Mouse (Mus musculus) kidney, postnatal 4 days (tissue): ENCODE data around the gene Larp6.

Source experiments
- DNase-seq, 2 experiments: peaks; one replicate each; pipeline ENCODE4 v3.0.0; 2021; ENCODE audit warnings: mixed read lengths in 2 of 2

Larp6 gene

GRCm38 (mm10) chr9:60712771-60713541, at the start of gene Larp6:
TSS of gene Larp6 (plus strand) at chr9:60712989.
- peak; percentile 68 to 76 for DNase-seq

- DNase-seq, result no peak
Measured at GRCm38 (mm10) chr9:60664385-60664784, 48.4 kb upstream of the Larp6 start.

GRCm38 (mm10) chr9:60664866-60665265, 47.9 kb upstream of the Larp6 start:
- DNase-seq, result no peak

DNA sequence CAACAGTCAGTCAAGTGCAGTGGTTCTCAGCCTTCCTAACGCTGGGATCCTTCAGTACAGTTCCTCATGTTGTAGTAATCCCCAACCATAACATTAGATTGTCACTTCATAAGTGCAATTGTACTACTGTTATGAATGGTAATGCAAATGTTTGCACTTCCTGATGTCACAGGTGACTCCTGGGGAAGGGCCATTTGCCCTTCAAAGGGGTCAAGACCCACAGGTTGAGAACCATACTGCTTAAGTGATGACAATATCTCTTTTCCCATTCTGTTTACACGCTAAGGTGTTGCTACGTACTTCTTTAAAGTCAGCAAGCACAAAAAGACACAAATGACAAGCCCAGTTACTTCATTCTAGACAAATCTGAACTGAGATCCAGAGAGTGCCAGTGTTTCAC, 47.3 kb upstream of the Larp6 start:
- DNase-seq, result no peak

DNA sequence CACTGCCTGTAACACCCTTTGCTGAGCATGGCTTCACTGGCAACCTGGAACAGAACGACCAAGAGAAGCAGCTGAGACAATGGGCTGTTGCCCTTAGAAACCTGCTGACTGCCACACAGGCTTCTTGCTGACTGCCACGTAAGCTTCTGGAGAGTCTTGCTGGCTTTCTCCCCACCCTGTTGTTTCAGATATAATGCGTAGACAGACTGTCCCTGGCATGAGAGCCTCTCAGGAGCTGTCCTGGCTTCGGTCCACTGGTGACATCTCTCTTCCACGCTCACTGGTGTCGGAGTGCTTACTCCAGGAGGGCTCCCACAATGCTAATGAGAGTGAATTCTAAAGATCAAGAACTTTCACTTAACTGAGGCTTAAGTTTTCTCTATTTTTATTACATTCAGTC, 43.9 kb upstream of the Larp6 start:
- no peak for DNase-seq

GRCm38 (mm10) chr9:60672568-60672967, 40.2 kb upstream of the Larp6 start:
- DNase-seq, result no peak

DNA sequence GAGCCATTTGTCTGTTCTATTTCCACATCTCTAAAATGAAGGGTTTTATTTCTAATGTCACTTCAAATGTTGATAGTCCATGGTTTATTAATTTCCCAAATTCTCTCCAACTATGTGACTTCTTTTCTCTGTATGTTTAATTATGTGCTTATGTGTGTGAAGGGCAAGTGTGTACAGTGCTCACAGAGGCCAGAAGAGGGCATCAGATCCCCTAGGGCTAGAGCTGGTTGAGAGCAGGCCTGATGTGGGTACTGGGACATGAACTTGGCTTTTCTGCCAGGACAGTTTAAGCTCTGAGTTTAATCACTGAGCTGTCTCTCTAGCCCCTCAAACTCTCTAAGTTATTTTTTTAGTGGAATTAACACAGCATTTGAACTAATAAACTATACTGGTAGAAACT, 38.0 kb upstream of the Larp6 start:
- DNase-seq, result peak in 1 of 2 experiments; percentile 15

DNA sequence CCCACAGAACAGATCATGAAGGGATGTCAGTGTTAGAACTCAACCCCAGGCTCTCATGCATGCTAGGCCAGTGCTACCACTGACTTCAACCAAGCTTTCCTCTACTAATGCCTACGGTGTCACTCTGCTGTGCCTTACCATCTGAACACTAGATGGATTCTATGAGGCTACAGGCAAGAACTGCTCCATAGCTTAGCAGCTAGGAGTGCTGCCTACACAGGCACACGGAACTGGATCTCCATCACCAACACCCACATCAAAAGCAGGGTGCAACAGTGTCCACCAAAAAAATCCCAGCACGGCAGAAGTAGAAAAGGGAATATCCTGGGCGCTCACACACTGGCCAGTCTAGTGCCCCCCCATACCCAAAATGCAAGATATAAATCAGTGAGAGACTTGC, 36.4 kb upstream of the Larp6 start:
- DNase-seq, result no peak

GRCm38 (mm10) chr9:60678913-60679312, 33.9 kb upstream of the Larp6 start:
- no peak for DNase-seq

GRCm38 (mm10) chr9:60681005-60681404, 31.8 kb upstream of the Larp6 start:
- DNase-seq, result peak; percentile 16 to 17

DNA sequence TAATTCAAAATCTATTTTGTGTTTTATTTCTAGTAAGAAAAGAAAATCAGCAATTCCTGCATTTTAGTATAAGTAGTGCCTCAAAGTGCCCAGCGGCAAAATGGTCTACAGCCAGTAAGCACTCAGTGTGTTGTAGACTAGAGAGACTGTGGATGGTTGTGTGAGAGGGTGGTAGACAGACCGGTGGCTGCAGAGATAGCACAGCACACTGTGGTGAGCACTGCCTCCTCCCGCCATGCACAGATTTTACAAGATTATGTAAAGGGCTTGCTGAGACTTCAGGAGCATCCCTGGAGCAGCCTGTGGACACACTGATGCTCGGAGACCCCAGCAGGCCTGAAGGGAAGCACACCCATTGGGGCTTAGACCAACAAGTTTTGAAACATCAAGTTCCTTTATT, 30.0 kb upstream of the Larp6 start:
- no peak for DNase-seq

GRCm38 (mm10) chr9:60687415-60687814, 25.4 kb upstream of the Larp6 start:
- DNase-seq, result no peak

DNA sequence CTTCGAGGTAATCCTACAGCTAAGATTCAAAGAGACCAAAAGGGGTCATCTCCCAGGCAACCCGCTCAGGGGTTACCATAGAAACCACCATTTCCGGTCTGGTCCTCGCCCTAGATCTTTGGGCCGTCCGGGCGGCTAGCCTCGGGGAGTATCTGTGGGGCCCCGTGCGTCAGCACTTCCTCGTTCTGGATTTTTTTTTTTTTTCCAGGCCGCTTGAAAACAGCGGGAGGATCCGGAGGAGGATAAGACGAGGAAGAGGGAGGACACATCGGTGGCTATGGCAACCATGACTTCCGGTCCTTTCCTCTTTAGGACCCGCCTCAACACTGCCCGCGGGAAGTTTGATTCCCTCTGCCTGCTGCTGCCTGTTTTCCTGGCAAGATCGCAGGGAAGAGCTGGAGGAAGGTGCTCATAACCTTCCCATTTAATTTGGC, 24.9 kb upstream of the Larp6 start, which contains the start of gene Lrrc49:
Lrrc49 (minus strand) TSS at position 268 of the 434 bp plus-strand sequence.
- DNase-seq, result peak; percentile 94 to 95

DNA sequence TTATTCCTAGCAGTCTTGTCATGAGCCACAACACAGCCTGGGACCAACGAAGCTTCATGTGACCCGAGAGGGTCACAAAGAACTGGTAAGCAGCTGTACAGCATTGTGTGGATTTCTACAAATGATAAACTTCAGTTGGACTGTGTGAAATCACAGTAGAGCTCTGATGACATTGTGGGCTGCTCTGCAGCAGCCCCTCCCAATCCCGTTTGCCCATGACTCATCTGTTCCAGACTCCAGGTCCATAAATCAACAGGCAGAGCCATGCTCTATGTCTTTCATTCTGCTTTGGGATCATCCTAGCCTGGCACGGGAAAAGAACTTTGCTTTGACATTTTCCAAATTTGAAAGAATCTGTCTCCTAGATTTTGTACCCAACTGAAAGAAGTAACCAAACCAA, 20.2 kb upstream of the Larp6 start:
- DNase-seq, result no peak

DNA sequence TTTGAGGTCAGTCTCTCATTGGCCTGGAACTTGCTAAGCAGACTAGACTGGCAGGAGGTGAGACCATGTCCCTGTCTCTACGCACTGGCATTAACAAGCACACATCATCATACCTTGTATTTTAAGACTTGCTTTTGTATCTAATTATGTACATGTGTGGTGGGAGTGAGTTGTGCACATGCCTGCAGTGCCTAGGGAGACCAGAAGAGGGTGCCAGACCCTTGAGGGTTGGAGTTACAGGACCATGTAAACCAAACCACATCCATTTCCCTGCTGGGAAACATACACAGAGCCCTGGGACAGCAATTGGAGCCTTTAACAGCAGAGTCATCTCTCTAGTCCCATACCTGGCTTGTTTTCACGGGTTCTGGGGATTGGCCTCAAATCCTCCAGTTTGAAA, 18.8 kb upstream of the Larp6 start:
- peak; percentile 71 to 73 for DNase-seq

- peak in 1 of 2 experiments; percentile 29 for DNase-seq
Measured at GRCm38 (mm10) chr9:60696271-60696985, 16.4 kb upstream of the Larp6 start.

GRCm38 (mm10) chr9:60699581-60700231, 13.1 kb upstream of the Larp6 start:
- no peak for DNase-seq

GRCm38 (mm10) chr9:60707594-60707993, 5.2 kb upstream of the Larp6 start:
- no peak for DNase-seq

GRCm38 (mm10) chr9:60708606-60709005, 4.2 kb upstream of the Larp6 start:
- no peak for DNase-seq

- DNase-seq, result no peak
Measured at GRCm38 (mm10) chr9:60709721-60710120, 3.1 kb upstream of the Larp6 start.

DNA sequence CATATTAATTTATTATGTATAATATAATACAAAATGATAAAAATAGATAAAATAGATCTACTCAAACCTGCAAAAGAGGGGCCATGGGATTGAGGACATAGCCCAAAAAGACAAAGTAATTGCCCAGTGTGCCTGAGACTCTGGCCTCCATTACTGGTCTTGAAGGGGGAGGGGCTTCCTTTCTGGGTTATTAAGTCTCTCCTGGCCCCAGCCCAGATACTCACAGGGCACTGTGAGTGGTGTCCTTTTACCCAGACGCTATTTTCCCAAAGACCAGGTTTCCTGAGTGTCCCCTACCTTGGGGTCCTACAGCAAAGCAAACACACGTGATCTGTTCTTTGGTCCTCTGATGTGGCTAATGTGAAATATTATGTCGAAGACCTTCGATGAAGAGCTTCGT, 778 bp upstream of the Larp6 start:
- DNase-seq, result no peak

DNA sequence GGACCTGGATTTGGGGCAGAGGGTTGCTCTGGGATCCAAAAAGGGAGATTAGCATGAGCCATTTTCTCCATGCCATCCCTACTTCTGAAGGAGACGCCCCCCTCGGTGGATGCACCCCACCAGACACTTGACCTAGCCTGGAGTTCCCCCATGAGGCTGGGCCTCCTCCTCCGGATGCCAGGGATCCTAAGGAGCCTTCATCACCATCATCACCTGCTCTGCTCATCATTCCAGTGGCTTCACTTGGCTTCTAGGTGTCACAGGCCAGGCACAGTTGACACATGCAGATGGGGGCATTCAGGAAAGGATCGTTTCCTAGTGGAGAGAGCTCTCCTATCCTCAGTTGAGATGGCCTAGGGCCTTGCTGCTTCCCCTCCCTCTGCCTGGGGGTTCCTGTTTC, 827 bp downstream of the Larp6 start:
- DNase-seq, result peak in 1 of 2 experiments; percentile 27

- peak; percentile 21 to 25 for DNase-seq
Measured at GRCm38 (mm10) chr9:60714191-60714590, 1.4 kb downstream of the Larp6 start.

GRCm38 (mm10) chr9:60715271-60715670, 2.5 kb downstream of the Larp6 start:
- peak in 1 of 2 experiments; percentile 21 for DNase-seq
